Mouse (Mus musculus): ENCODE results near the gene Pprc1. TPM values are rescaled to one million over a fixed set of nuclear protein-coding genes. Genes with fewer than 3 reads are reported as not detected.

Gene Pprc1
- polyA plus RNA-seq, 1 experiment from 2014 or later = 54.4 TPM

DNA sequence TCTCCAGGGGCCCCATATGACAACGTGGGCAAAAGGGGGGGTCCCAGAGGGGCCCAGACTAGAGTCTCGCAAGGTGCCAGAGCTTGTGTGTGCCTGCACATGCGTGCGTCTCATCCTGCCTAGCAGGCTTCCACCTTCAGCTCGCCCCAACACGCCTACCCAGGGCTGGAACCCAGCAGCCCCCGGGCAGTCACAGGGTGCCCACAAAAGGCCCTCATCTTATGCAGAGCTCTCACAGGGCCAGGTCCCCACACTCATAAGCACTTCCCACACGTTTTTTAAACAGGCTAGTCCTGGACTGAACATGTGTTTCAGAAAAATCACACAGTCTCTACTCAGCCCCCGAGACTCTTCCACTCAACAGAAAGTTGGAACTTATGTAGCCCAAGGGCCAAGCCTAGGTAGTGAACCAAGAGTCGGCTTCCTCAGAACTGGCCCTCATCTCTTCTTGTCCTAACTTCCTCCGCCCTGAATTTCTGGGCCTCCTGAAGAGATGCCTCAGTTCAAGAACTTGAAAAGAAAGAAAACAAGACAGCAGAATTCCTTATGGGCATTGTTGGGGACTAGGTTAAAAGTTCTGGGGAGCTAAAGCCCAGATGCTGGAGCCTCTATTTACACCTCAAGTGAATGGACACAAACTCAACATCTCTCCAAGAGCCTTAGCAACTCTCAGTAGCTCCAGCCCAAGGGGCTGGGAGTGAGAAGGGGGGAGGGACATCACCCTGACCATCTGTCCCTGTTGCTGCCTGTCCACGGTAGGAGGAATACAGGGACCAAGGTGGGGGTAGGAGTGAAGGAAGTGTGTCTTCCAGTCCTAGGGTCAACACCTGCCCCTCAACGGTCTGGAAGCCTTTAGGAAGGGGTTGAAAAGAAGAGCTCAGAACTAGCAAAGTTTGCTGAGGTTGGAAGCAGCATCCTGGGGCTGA is 6.5 kb upstream of the Pprc1 start:
- peak overlapping the region; percentile 97 for H3K4me2 ChIP-seq (replicated peaks; ENCODE audit: low read depth, low read length)
- H3K9ac ChIP-seq (ENCODE audit: low read depth, low read length) = peak overlapping the region; percentile 88
- no peak for ATAC-seq (ENCODE audit: low FRiP score, low TSS enrichment)
- peak overlapping the region; percentile 93 for H3K27ac ChIP-seq (ENCODE audit: low read depth, low read length)
- WGBS = 15% methylated on average over 13 of the region's 13 CpGs
- H3K27me3 ChIP-seq (ENCODE audit: control insufficient read depth, insufficient read depth, low read length) = no peaks in the 10 kb centered on the region
- peaks cover 34% of the 10 kb centered on the region for H3K36me3 ChIP-seq (ENCODE audit: control insufficient read depth, insufficient read depth, low read length)
- H3K4me3 ChIP-seq (ENCODE audit: low read length) = peak overlapping the region; percentile 83
- peaks cover 54% of the 10 kb centered on the region for H3K4me1 ChIP-seq (ENCODE audit: control insufficient read depth, insufficient read depth, low read length)
- no peaks in the 10 kb centered on the region for H3K9me3 ChIP-seq (ENCODE audit: control insufficient read depth, low read length)

DNA sequence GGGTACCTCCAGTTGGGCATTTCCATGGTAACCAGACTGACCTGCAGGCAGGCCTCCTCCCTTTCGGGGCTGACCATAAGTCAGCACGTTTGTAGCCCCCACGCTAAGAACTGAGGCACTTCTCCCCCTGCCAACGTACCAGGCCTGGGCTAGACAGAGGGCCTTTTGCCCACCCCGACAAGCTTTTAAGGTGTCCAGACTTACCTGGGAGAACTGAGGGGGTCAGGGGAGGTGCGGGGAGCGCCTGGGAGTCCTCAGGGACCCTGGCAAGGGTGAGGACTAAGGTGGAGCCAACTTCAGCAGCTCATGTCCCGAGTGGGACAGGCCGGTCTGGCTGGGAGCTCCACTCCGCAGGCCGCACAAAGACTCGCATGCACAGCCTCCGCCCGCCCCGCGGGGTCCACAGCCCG is 5.8 kb upstream of the Pprc1 start:
- peaks cover 27% of the 10 kb centered on the region for H3K36me3 ChIP-seq (ENCODE audit: control insufficient read depth, insufficient read depth, low read length)
- peaks cover 61% of the 10 kb centered on the region for H3K4me1 ChIP-seq (ENCODE audit: control insufficient read depth, insufficient read depth, low read length)
- H3K9ac ChIP-seq (ENCODE audit: low read depth, low read length) = peak overlapping the region; percentile 88
- peak overlapping the region; percentile 93 for H3K27ac ChIP-seq (ENCODE audit: low read depth, low read length)
- ATAC-seq (ENCODE audit: low FRiP score, low TSS enrichment) = peak; percentile 24; the same call in 1 of the 2 replicates
- peak overlapping the region; percentile 97 for H3K4me2 ChIP-seq (replicated peaks; ENCODE audit: low read depth, low read length)
- no peaks in the 10 kb centered on the region for H3K27me3 ChIP-seq (ENCODE audit: control insufficient read depth, insufficient read depth, low read length)
- peak overlapping the region; percentile 83 for H3K4me3 ChIP-seq (ENCODE audit: low read length)
- no peaks in the 10 kb centered on the region for H3K9me3 ChIP-seq (ENCODE audit: control insufficient read depth, low read length)
- under 1% methylated on average over 16 of the region's 17 CpGs for WGBS

- Histone ChIP-seq H3K36me3 (ENCODE audit: control insufficient read depth, insufficient read depth, low read length) (peaks cover 21% of the 10 kb centered on the region), H3K9me3 (ENCODE audit: control insufficient read depth, low read length) (no peaks in the 10 kb centered on the region), H3K4me2 (replicated peaks; ENCODE audit: low read depth, low read length) (peak overlapping the region; percentile 97), H3K4me1 (ENCODE audit: control insufficient read depth, insufficient read depth, low read length) (peaks cover 64% of the 10 kb centered on the region), H3K27ac (ENCODE audit: low read depth, low read length) (peak overlapping the region; percentile 93), H3K4me3 (ENCODE audit: low read length) (peak overlapping the region; percentile 83), H3K9ac (ENCODE audit: low read depth, low read length) (peak overlapping the region; percentile 88), H3K27me3 (ENCODE audit: control insufficient read depth, insufficient read depth, low read length) (no peaks in the 10 kb centered on the region)
- WGBS = 1% methylated on average over 29 of the region's 30 CpGs
- peak; percentile 83 for ATAC-seq (ENCODE audit: low FRiP score, low TSS enrichment)
These were observed 5.2 kb upstream of the Pprc1 start for GRCm38 (mm10) chr19:46039478-46039877.

DNA sequence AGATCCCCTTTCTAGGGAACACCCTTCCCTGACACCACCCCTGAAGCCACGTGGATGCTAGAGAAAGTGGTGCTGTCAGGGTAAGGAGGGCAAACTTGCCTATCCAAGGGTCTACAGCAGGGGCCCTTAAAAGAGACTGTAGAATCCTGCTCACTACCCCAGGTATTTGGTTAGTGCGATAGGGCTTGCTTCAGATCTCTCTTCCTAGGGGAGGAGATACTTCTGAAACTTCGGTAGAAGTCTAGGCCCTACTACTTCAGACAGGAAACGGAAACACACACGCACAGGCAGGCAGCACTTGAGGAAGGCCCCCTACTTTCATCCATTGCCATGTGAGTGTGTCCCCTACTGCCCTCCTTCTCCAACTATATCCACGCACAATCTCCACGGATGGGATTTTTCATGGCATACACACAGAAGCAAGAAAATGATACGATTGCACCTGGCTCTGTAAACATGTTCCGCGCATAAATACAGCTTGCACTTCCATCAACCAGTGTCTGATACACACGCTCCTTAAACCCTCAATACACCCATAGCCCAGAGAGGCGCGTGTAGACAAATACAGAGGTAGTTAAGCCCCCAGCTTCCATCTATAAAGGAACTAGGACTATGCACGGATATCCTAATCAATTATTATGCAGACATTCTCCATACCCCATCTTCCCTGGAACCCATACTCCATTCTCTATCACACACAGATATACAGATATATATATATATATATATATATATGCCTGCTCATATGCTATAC is 4.4 kb upstream of the Pprc1 start:
- Histone ChIP-seq H3K4me3 (ENCODE audit: low read length) (peak overlapping the region; percentile 83), H3K9me3 (ENCODE audit: control insufficient read depth, low read length) (no peaks in the 10 kb centered on the region), H3K27me3 (ENCODE audit: control insufficient read depth, insufficient read depth, low read length) (no peaks in the 10 kb centered on the region), H3K27ac (ENCODE audit: low read depth, low read length) (peak overlapping the region; percentile 93), H3K4me1 (ENCODE audit: control insufficient read depth, insufficient read depth, low read length) (peaks cover 64% of the 10 kb centered on the region), H3K36me3 (ENCODE audit: control insufficient read depth, insufficient read depth, low read length) (peaks cover 13% of the 10 kb centered on the region), H3K4me2 (replicated peaks; ENCODE audit: low read depth, low read length) (peak overlapping the region; percentile 97), H3K9ac (ENCODE audit: low read depth, low read length) (peak overlapping the region; percentile 88)
- 40% methylated on average over 14 of the region's 14 CpGs for WGBS
- ATAC-seq (ENCODE audit: low FRiP score, low TSS enrichment) = no peak

- Histone ChIP-seq H3K27me3 (ENCODE audit: control insufficient read depth, insufficient read depth, low read length) (no peaks in the 10 kb centered on the region), H3K27ac (ENCODE audit: low read depth, low read length) (peak overlapping the region; percentile 93), H3K36me3 (ENCODE audit: control insufficient read depth, insufficient read depth, low read length) (peaks cover 2% of the 10 kb centered on the region; the same call in 1 of the 2 replicates), H3K9ac (ENCODE audit: low read depth, low read length) (peak overlapping the region; percentile 62), H3K9me3 (ENCODE audit: control insufficient read depth, low read length) (no peaks in the 10 kb centered on the region), H3K4me2 (replicated peaks; ENCODE audit: low read depth, low read length) (peak overlapping the region; percentile 75), H3K4me1 (ENCODE audit: control insufficient read depth, insufficient read depth, low read length) (peaks cover 71% of the 10 kb centered on the region), H3K4me3 (ENCODE audit: low read length) (peak overlapping the region; percentile 30)
- no peak for ATAC-seq (ENCODE audit: low FRiP score, low TSS enrichment)
- 22% methylated on average over 7 of the region's 7 CpGs for WGBS
These were observed 3.3 kb upstream of the Pprc1 start for GRCm38 (mm10) chr19:46041299-46041932.

- ATAC-seq (ENCODE audit: low FRiP score, low TSS enrichment) = peak; percentile 2; the same call in 1 of the 2 replicates
- H3K4me1 ChIP-seq (ENCODE audit: control insufficient read depth, insufficient read depth, low read length) = peaks cover 72% of the 10 kb centered on the region
- WGBS = 0% methylated on average over 12 of the region's 14 CpGs
These were observed 2.7 kb upstream of the Pprc1 start for GRCm38 (mm10) chr19:46041933-46042475.

GRCm38 (mm10) chr19:46042476-46043011 is 2.1 kb upstream of the Pprc1 start:
- H3K36me3 ChIP-seq (ENCODE audit: control insufficient read depth, insufficient read depth, low read length) = no peaks in the 10 kb centered on the region
- H3K9me3 ChIP-seq (ENCODE audit: control insufficient read depth, low read length) = no peaks in the 10 kb centered on the region
- H3K4me2 ChIP-seq (replicated peaks; ENCODE audit: low read depth, low read length) = peak overlapping the region; percentile 75
- 6% methylated on average over 6 of the region's 6 CpGs for WGBS
- H3K27me3 ChIP-seq (ENCODE audit: control insufficient read depth, insufficient read depth, low read length) = no peaks in the 10 kb centered on the region
- H3K9ac ChIP-seq (ENCODE audit: low read depth, low read length) = peak overlapping the region; percentile 62
- peak overlapping the region; percentile 93 for H3K27ac ChIP-seq (ENCODE audit: low read depth, low read length)
- peaks cover 67% of the 10 kb centered on the region for H3K4me1 ChIP-seq (ENCODE audit: control insufficient read depth, insufficient read depth, low read length)
- peak overlapping the region; percentile 30 for H3K4me3 ChIP-seq (ENCODE audit: low read length)
- ATAC-seq (ENCODE audit: low FRiP score, low TSS enrichment) = no peak

More at GRCm38 (mm10) chr19:46041933-46042475, 2.7 kb upstream of the Pprc1 start:
- Histone ChIP-seq H3K9me3 (ENCODE audit: control insufficient read depth, low read length) (no peaks in the 10 kb centered on the region), H3K4me2 (replicated peaks; ENCODE audit: low read depth, low read length) (peak overlapping the region; percentile 75), H3K9ac (ENCODE audit: low read depth, low read length) (peak overlapping the region; percentile 62), H3K27me3 (ENCODE audit: control insufficient read depth, insufficient read depth, low read length) (no peaks in the 10 kb centered on the region), H3K36me3 (ENCODE audit: control insufficient read depth, insufficient read depth, low read length) (no peaks in the 10 kb centered on the region), H3K27ac (ENCODE audit: low read depth, low read length) (peak overlapping the region; percentile 93), H3K4me3 (ENCODE audit: low read length) (peak overlapping the region; percentile 30)

- Histone ChIP-seq H3K36me3 (ENCODE audit: control insufficient read depth, insufficient read depth, low read length) (no peaks in the 10 kb centered on the region), H3K4me3 (ENCODE audit: low read length) (peak overlapping the region; percentile 80), H3K27ac (ENCODE audit: low read depth, low read length) (peak overlapping the region; percentile 93), H3K9me3 (ENCODE audit: control insufficient read depth, low read length) (no peaks in the 10 kb centered on the region), H3K27me3 (ENCODE audit: control insufficient read depth, insufficient read depth, low read length) (no peaks in the 10 kb centered on the region), H3K9ac (ENCODE audit: low read depth, low read length) (peak overlapping the region; percentile 94; the same call in 1 of the 2 replicates), H3K4me2 (replicated peaks; ENCODE audit: low read depth, low read length) (peak overlapping the region; percentile 75), H3K4me1 (ENCODE audit: control insufficient read depth, insufficient read depth, low read length) (peaks cover 59% of the 10 kb centered on the region)
- WGBS = 68% methylated on average over 7 of the region's 7 CpGs
- no peak for ATAC-seq (ENCODE audit: low FRiP score, low TSS enrichment)
These were observed 1.3 kb upstream of the Pprc1 start for GRCm38 (mm10) chr19:46043380-46043779.
